8 mouse cellular contexts compared by ENCODE assay signal in the genomic region with DNA sequence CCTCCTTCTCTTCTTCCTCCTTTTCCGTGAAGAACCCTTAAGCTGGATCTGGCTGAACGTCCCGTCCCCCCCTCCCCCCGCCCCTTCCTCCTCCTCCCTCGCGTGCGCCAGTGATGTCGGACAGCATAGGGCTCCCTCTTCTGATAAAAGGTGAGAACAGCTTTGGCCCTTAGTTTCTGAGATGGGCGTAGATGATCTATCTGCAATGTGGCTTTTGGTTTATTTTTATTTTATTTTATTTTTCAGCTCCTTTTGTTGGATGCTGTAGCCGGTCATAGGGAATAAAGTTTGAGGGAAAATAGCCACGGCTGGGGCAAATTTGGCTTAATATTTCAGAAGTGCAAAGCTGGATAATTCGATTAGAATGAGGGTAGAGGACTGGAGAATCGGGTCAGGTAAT. TPM values are rescaled to one million over a fixed set of nuclear protein-coding genes. Genes with fewer than 3 reads are reported as not detected.
DNase-seq lines count a peak whose midpoint lies in the region; ATAC-seq and TF ChIP-seq lines count a peak whose summit lies in the region.

No protein-coding gene starts in this region.

- WGBS in hindbrain, embryonic 16.5 days = under 1% methylated on average over 13 of the region's 13 CpGs
- 0% methylated on average over 10 of the region's 13 CpGs for WGBS in liver, embryonic 14.5 days (ENCODE audit: insufficient replicate concordance)

- peak overlapping the region; percentile 94 for H3K4me2 ChIP-seq in hindbrain, embryonic 16.5 days (ENCODE audit: low read length)
- H3K4me2 ChIP-seq in liver, embryonic 14.5 days (ENCODE audit: low read depth) = peak overlapping the region; percentile 82

- DNase-seq in heart, adult 11 months = peak; percentile 94
- no peak for DNase-seq in heart, postnatal 25 days (ENCODE audit: low spot score)
- peak; percentile 48 for DNase-seq in adrenal gland, postnatal 25 days
- DNase-seq in liver, embryonic 14.5 days (ENCODE audit: low read depth in 3 of 3, low spot score in 3 of 3) = no peak
- DNase-seq in natural killer cell, adult 2 months (ENCODE audit: low spot score in 2 of 2) = peak; percentile 39 to 41
- no peak for DNase-seq in spleen, adult 18-20 months

- intact Hi-C loops in heart, postnatal 25 days (cut with DNase I) = loop anchor here (1.0 kb wide), 1 partner anchor 28 kb away; no protein-coding TSS in a partner anchor

- TF ChIP-seq CTCF in liver, embryonic 14.5 days (IDR thresholded peaks at IDR 0.05; ENCODE audit: low read depth) = peak; percentile 62

- no peak for TF ChIP-seq EP300 in liver, embryonic 14.5 days (IDR thresholded peaks at IDR 0.05; ENCODE audit: low read depth)

- H3K36me3 ChIP-seq in hindbrain, embryonic 16.5 days (ENCODE audit: control insufficient read depth, insufficient read depth, low read length) = no peaks in the 10 kb centered on the region
- no peaks in the 10 kb centered on the region for H3K36me3 ChIP-seq in liver, embryonic 14.5 days (replicated peaks; ENCODE audit: control insufficient read depth, insufficient read depth, low read depth)

- peak overlapping the region; percentile 34; the same call in 1 of the 2 replicates for H3K27ac ChIP-seq in hindbrain, embryonic 16.5 days (ENCODE audit: low read depth, low read length)
- H3K27ac ChIP-seq in liver, embryonic 14.5 days = no peak overlapping the region

- H3K4me1 ChIP-seq in hindbrain, embryonic 16.5 days (ENCODE audit: control insufficient read depth, insufficient read depth, low read depth, low read length) = no peaks in the 10 kb centered on the region; the same call in 1 of the 2 replicates
- H3K4me1 ChIP-seq in liver, embryonic 14.5 days (replicated peaks; ENCODE audit: control insufficient read depth in 2 of 2, insufficient read depth in 2 of 2, low read length in 1 of 2) = peaks cover 0 to 2% of the 10 kb centered on the region in 2 experiments; a peak in 1 of 4 replicates

- peak overlapping the region; percentile 80 for H3K9ac ChIP-seq in hindbrain, embryonic 16.5 days (ENCODE audit: low read depth, low read length)
- peak overlapping the region; percentile 73 for H3K9ac ChIP-seq in liver, embryonic 14.5 days (replicated peaks)

- H3K4me3 ChIP-seq in hindbrain, embryonic 16.5 days (ENCODE audit: low read length) = peak overlapping the region; percentile 77
- peak overlapping the region; percentile 69 to 91; a peak in 3 of 4 replicates for H3K4me3 ChIP-seq in liver, embryonic 14.5 days (ENCODE audit: insufficient read depth in 1 of 2, low read depth in 2 of 2, low read length in 2 of 2)

- no peaks in the 10 kb centered on the region for H3K27me3 ChIP-seq in hindbrain, embryonic 16.5 days (replicated peaks; ENCODE audit: control insufficient read depth, insufficient read depth, low read length)
- no peaks in the 10 kb centered on the region for H3K27me3 ChIP-seq in liver, embryonic 14.5 days (ENCODE audit: control insufficient read depth, insufficient read depth, low read length)

- peak; percentile 71 for ATAC-seq in erythroid progenitor cell, adult 5-6 weeks (replicated peaks; ENCODE audit: low FRiP score, poor library complexity, severe bottlenecking)
- ATAC-seq in hindbrain, embryonic 16.5 days = peak; percentile 67
- ATAC-seq in liver, embryonic 14.5 days (ENCODE audit: insufficient read depth) = peak; percentile 53; the same call in 1 of the 2 replicates

- no peaks in the 10 kb centered on the region for H3K9me3 ChIP-seq in hindbrain, embryonic 16.5 days (ENCODE audit: control insufficient read depth, low read length)
- H3K9me3 ChIP-seq in liver, embryonic 14.5 days (ENCODE audit: control insufficient read depth, low read length) = no peaks in the 10 kb centered on the region

RNA-seq across cellular contexts. Expression of gene Pgap2, which starts 12.3 kb away (rescaled TPM):
- 10 to 100 TPM; 58.8 to 68.0 TPM for total RNA-seq in heart, postnatal 25 days (2021)
- 82.3 and 110 TPM in 2 replicates for total RNA-seq in adrenal gland, postnatal 25 days (2021)
- 15.1 and 31.4 TPM in 2 replicates for total RNA-seq in erythroid progenitor cell, adult 5-6 weeks (2015; ENCODE audit: low replicate concordance)
- total RNA-seq in erythroid progenitor cell, adult 5-6 weeks (2017; ENCODE audit: low replicate concordance) = 6.5 and 16.3 TPM in 2 replicates
- polyA plus RNA-seq in hindbrain, embryonic 16.5 days (2015; fragmentation: Nextera tagmentation; extraction: Ambion mirVana) = 63.5 and 67.0 TPM in 2 replicates
- polyA plus RNA-seq in liver, embryonic 14.5 days (2012; rRNA removed) = 14.5 and 15.4 TPM in 2 replicates
- polyA plus RNA-seq in liver, embryonic 14.5 days (2014; fragmentation: Nextera tagmentation; extraction: Ambion mirVana) = 18.0 and 20.2 TPM in 2 replicates

RNA-seq across cellular contexts. Expression of gene Nup98, which starts 12.4 kb away (rescaled TPM):
- 10 to 100 TPM; 29.0 to 32.5 TPM for total RNA-seq in heart, postnatal 25 days (2021)
- 60.8 and 61.0 TPM in 2 replicates for total RNA-seq in adrenal gland, postnatal 25 days (2021)
- 63.8 and 64.6 TPM in 2 replicates for total RNA-seq in erythroid progenitor cell, adult 5-6 weeks (2015; ENCODE audit: low replicate concordance)
- 53.6 and 64.2 TPM in 2 replicates for total RNA-seq in erythroid progenitor cell, adult 5-6 weeks (2017; ENCODE audit: low replicate concordance)
- 15.1 and 19.4 TPM in 2 replicates for polyA plus RNA-seq in hindbrain, embryonic 16.5 days (2015; fragmentation: Nextera tagmentation; extraction: Ambion mirVana)
- 7.0 and 8.8 TPM in 2 replicates for polyA plus RNA-seq in liver, embryonic 14.5 days (2012; rRNA removed)
- 16.3 and 17.4 TPM in 2 replicates for polyA plus RNA-seq in liver, embryonic 14.5 days (2014; fragmentation: Nextera tagmentation; extraction: Ambion mirVana)

RNA-seq across cellular contexts. Expression of gene Rhog, which starts 33.5 kb away (rescaled TPM):
- total RNA-seq in heart, postnatal 25 days (2021) = 10 to 100 TPM; 24.8 to 30.5 TPM
- total RNA-seq in adrenal gland, postnatal 25 days (2021) = 58.9 and 59.7 TPM in 2 replicates
- 125 and 176 TPM in 2 replicates for total RNA-seq in erythroid progenitor cell, adult 5-6 weeks (2015; ENCODE audit: low replicate concordance)
- total RNA-seq in erythroid progenitor cell, adult 5-6 weeks (2017; ENCODE audit: low replicate concordance) = 27.1 and 35.6 TPM in 2 replicates
- polyA plus RNA-seq in hindbrain, embryonic 16.5 days (2015; fragmentation: Nextera tagmentation; extraction: Ambion mirVana) = 19.5 and 20.9 TPM in 2 replicates
- 31.4 and 35.9 TPM in 2 replicates for polyA plus RNA-seq in liver, embryonic 14.5 days (2012; rRNA removed)
- polyA plus RNA-seq in liver, embryonic 14.5 days (2014; fragmentation: Nextera tagmentation; extraction: Ambion mirVana) = 53.4 and 55.6 TPM in 2 replicates

RNA-seq across cellular contexts. Expression of gene Stim1, which starts 45.3 kb away (rescaled TPM):
- 10 to 100 TPM; 21.6 to 21.8 TPM for total RNA-seq in heart, postnatal 25 days (2021)
- total RNA-seq in adrenal gland, postnatal 25 days (2021) = 52.4 and 65.8 TPM in 2 replicates
- 28.9 and 31.7 TPM in 2 replicates for total RNA-seq in erythroid progenitor cell, adult 5-6 weeks (2015; ENCODE audit: low replicate concordance)
- 45.2 and 72.3 TPM in 2 replicates for total RNA-seq in erythroid progenitor cell, adult 5-6 weeks (2017; ENCODE audit: low replicate concordance)
- 15.1 and 17.4 TPM in 2 replicates for polyA plus RNA-seq in hindbrain, embryonic 16.5 days (2015; fragmentation: Nextera tagmentation; extraction: Ambion mirVana)
- polyA plus RNA-seq in liver, embryonic 14.5 days (2012; rRNA removed) = 6.9 and 7.9 TPM in 2 replicates
- 9.3 and 11.2 TPM in 2 replicates for polyA plus RNA-seq in liver, embryonic 14.5 days (2014; fragmentation: Nextera tagmentation; extraction: Ambion mirVana)

Comparison
In these comparisons a context has a peak if more than half of its experiments do, and no peak if none do; other contexts are left out.
1. DNase-seq: peak in heart, adult 11 months (single experiment), adrenal gland, postnatal 25 days (single experiment) and natural killer cell, adult 2 months (2 of 2); none in heart, postnatal 25 days (single experiment), liver, embryonic 14.5 days (0 of 3) and spleen, adult 18-20 months (0 of 2).
2. Peak in every context shown above with its lines, with median percentiles within 50 percentile points of each other: ATAC-seq.